Mouse (Mus musculus) urinary bladder, postnatal 25 days (tissue): ENCODE measurements around the gene Trim68.
"Not testable (repeated sequence)": the region's sequence is repeated elsewhere in the genome, so short reads cannot be mapped to it uniquely, and the experiment has no call there.

Experiments used
- DNase-seq: peaks from one replicate; pipeline ENCODE4 v3.0.0; 2022; ENCODE audit warnings: low spot score

Gene Trim68

DNA sequence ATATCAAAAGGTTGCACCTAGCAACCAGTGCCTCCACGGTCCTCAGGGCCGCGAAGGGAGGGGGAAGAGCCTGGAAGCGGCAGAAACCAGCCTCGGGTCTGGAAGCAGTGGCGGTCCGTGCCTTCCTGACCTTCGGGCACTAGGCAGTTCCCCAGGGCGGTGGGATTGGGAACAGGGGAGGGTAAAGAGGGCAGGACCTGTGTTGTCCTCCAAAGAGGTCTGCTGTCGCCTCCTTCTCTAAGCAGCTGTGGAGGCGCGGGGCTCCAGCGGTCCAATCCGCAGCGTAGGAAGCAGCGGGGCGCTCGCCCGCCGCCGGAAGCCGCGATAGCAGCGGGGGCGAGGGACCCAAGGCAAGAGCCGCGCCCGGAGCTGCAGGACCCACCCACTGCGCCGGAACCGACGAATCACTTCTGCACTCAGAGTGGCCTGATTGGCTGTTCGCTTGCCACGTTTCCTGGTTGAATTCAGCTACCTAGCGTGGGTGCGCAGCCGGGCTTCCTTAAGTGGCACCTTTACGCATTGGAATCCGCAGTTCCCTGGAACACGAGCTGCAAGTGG, at the start of gene Trim68:
TSS of gene Trim68 (minus strand) at position 384 of the 558 bp plus-strand sequence.
- DNase-seq = peak; percentile 85

DNA sequence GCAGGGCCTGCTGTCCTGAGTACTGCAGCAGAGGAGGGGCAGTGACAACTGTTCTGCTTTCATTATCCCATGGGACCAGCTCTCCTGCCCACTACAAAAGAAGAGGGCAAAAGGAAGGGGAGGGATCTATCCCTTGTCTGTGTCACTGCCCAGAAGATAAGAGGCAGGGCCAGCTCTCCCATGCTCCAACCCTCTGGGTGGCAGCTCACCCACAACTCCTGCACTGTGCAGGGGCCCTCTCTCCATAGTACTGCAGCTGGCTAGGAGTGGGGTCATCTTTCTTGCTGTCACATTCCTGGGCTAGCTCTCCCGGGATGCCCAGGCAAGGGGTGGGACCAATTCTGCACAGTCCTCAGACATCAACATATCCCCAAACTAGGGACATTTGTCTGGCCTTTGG, 46.7 kb upstream of the Trim68 start:
- no peak for DNase-seq

DNA sequence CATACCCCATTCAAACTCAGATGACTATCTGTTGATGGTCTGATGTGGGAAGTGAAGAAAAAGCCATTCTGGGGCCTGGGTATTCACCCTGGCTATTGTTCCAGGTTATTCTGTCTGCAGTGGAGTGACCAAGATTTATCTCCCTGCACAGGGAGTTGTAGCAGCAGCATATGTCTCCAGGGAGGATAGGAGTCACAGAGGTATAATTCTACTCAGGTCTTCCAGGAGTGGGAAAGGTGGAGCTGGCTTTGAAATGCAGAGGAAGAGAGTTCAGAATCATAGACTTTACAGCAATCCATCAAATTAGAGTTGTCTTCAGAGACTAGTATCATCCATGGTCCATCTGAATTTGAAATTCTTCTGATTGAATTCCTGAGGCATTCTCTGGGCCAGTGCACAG, 40.3 kb upstream of the Trim68 start, which contains the start of gene Olfr559:
TSS of gene Olfr559 (minus strand) at position 101 of the 400 bp plus-strand sequence.
- no peak for DNase-seq

DNA sequence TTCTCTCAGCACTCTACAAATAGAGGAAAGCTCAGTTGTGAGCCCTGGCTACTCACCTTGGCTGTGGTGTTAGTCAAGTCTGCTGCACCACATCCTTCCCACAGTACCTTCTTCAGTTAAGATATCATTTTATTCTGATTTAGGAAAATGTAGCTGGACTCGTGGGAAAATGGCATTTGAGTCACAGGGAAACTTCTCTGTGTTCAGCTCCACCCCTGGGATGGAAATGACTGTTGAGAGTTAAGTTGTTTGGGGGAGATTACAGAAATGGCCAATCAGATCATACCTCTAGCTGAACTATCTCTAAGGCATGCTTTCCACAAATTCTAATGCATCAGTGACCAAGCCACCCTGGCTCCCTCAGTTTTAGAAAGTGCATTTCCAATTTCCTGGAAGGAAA, 31.8 kb upstream of the Trim68 start, which contains the start of gene Olfr33:
TSS of gene Olfr33 (minus strand) at position 101 of the 400 bp plus-strand sequence.
- no peak for DNase-seq

DNA sequence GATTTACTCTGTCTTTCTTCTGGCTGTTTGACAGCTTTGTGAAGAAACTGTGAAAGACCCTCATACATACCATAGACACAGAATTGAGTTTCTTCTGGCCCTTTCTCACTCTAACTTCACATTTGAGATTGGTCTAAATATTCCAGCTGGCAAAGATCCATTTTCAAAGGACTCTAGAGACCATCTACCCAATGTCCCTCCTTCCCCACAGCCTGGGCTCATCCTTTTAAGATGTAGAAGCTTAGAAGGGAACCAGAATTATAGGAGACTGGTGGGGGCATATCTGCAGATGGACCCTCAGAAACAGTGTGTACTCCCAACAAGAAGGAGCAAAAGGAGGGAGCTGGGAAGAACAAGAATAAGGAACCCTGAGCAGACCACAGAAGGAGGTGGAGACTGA, 14.8 kb upstream of the Trim68 start, which contains the start of gene Olfr558:
TSS of gene Olfr558 (plus strand) at position 301 of the 400 bp plus-strand sequence.
- no peak for DNase-seq

DNA sequence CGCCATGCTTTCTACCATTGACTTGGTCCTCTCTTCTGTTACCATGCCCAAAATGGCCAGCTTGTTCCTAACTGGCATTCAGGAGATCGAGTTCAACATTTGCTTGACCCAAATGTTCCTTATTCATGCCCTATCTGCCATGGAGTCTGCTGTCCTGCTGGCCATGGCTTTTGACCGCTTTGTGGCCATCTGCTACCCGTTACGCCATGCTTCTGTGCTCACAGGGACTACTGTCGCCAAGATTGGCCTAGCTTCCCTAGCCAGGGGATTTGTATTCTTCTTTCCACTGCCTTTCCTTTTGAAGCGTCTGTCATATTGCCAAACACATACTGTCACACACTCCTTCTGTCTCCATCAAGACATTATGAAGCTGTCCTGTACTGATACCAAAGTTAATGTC, 11.3 kb upstream of the Trim68 start:
- DNase-seq = no peak

DNA sequence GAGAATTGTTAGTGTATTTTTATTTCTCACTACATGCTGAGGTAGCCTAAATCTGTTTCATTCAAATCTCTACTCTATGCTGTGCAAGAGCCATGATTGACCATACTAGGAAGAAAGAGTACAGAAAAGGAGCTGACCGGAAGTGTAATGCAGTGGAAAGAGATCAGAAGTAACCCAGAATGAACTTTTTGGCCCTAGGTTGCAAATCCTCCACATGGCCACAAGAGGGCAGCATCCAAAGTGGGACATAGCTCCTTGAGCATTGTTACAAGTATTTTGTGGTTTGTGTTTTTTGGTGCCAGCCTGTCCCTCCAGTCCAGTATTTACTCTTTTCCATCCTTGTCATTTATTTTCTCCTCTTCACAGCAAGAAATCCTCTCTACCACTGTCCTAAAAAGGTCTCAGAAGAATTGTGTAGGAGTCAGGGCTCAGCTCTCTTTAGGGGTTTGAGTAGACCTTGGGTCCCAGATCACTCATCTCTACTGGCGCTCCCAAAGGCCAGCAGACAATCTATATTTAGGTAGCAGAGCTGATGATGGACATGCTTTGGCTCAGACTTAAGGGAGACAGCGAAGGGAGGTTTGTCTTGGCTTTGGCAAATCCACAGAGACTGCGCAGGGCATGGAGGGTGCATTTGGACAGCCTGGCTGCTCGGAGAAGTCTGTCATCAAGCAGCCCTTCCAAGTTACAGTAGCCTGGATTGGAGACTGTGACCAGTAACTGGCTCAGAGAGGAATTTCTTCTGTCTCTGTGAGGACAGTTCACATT, 8.4 kb upstream of the Trim68 start, which contains the start of gene Olfr557:
TSS of gene Olfr557 (plus strand) at position 553 of the 768 bp plus-strand sequence.
- peak; percentile 46 for DNase-seq

DNA sequence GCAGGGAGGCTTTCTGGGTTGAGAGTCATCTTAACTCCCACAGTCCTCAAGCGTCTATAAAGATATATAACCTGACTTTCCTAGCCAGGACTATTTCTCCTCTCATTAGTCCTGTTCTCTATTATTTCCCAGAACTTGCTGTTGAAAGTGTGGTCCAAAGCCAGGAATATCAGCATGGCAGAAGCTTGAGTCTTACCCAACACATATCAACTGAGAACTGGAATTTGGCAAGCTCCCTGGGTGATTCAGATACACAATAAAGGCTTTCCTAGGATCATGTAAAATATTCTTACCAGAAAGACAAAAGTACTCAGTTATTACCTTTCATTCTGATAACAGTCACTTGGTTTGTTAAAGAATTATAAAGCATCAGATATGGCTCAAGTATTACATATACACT, 5.2 kb downstream of the Trim68 start:
- no peak for DNase-seq

DNA sequence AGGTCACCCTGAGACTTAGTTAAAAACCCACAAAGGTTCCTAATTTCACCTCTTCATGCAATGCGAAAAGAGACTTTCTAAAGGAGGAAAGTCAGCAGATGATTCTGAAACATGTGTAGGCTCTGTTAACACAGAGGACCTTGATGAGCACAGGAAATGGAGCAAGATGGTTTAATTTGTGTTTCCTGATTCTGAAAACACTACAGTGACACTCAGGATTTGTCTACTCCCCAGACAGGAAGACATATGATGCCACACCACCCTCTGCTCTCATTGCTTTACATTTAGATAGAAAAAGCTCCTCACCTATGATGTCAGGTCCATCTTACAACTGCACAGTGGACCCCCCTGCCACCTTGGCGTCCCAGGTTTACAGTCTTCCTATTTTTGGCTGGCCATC, 10.9 kb downstream of the Trim68 start:
- DNase-seq = no peak

DNA sequence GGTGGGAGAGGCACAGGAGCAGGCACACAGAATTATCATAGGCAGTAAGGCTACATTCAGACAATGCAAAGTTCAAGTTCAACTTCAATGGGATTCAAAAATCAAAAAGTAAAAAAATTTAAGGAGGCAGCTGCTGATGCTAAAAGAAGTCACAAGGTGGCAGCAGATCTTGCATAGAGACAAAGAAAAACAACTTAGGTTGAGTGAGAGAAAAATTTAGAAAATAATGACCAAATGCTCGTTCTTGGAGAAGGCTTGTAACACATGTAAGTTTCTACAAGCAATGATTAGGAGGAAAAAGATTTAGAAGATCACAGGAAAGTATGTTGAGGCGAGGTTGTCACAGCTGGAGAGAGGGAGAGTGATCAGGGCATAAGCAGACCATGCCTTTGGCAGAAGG, 21.7 kb downstream of the Trim68 start:
- no peak for DNase-seq

DNA sequence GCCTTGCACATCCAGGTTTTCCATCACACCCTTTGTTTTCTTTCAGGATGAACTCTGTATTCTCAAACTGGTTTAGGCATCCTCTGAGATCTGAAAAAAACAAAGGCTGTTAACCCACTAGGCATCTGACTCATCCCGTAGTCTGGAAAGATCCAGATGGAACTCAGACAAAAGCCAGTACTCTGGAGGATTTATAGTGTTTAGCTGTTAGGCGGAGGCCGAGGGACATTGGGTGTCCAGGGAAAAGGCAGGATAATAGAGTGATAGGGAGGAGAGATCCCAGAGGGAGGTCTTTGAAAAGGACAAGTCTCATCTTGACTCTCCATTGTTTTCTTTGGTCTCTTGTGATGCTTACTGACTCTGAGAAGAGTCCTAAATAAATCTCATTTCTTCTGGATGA, 22.5 kb downstream of the Trim68 start, which contains the start of gene Olfr556:
TSS of gene Olfr556 (plus strand) at position 301 of the 400 bp plus-strand sequence.
- no peak for DNase-seq

DNA sequence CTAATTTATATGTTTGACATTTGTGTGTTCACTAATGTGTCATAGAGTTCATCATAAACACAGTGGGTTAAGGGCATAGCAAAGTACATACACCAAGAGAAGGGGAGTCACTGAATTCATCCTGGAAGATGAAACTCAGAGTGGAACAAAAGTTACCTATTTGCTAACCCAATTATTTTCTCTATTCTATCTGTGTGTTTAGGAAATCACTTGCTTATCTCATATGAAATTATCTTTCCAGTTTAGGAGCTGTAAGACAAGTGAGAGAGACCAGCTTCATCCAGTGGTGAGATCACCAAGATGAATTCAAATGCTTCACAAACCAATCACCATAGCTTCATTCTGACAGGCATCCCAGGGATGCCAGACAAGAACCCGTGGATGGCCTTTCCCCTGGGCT, 28.6 kb downstream of the Trim68 start, which contains the start of gene Olfr555:
TSS of gene Olfr555 (plus strand) at position 301 of the 400 bp plus-strand sequence.
- DNase-seq = no peak

DNA sequence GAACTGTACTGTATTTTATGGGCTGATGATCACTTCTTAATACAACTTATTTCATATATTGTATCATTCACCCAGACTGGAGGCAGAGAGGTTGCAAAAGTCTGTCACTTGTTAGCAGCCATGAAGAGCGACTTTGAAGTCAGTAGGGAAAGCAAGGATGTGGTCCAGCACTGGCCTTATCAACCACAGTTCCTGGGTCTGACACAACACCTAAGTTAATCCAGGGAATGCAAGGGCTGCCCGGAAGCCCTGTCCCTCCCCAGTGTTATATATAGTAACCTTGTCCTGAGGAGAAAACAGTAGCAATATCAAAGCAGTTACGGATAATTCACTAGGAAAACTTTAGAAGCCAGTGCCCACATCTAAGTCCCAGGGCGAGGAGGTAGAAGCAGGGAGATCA, 42.2 kb downstream of the Trim68 start:
- not testable (repeated sequence) for DNase-seq

DNA sequence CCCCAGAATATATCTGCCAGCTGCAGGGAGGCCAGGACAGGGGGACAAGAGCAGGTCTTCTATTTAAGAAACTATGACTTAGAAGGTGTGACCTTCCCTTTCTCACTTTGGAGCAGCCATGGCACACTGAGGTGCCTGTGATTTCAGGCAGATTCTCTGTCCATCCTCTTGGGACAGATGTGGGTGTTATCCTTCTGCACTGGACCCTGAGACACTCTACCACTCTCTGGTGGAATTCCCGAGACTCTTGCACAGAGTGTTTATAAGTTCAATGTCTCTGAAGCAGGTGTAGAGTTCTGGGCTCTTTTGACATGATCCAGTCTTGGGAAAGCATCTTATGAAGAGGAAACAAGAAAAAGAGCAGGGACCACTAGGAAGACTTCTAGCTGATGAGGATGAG, 49.0 kb downstream of the Trim68 start, which contains the start of gene Olfr554:
TSS of gene Olfr554 (plus strand) at position 301 of the 400 bp plus-strand sequence.
- DNase-seq = no peak

DNA sequence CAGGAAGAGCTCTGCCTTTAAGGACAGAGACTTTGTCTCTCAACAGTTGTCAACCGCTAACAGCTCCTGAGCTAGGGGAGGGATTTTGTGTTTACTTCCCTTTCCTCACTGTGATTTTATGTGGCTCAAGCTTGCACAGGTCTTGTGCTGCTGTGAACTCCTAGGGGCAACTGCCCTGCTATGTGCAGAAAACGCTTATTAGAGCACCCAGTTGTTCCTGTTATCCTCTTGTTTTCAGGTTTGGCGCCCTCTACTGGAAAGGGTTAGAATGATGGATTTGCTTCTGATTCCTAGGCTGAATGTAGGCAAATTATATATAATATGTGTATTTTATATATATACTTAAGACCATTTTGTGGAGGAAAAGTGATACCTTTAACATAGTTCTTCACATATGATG, 50.5 kb downstream of the Trim68 start:
- DNase-seq = peak; percentile 51
